Mouse (Mus musculus): ENCODE data around the gene Hebp2. TPM values are rescaled to one million over a fixed set of nuclear protein-coding genes. Genes with fewer than 3 reads are reported as not detected.

Gene Hebp2
- polyA plus RNA-seq, 1 experiment from 2014 or later, result 14.7 TPM

DNA sequence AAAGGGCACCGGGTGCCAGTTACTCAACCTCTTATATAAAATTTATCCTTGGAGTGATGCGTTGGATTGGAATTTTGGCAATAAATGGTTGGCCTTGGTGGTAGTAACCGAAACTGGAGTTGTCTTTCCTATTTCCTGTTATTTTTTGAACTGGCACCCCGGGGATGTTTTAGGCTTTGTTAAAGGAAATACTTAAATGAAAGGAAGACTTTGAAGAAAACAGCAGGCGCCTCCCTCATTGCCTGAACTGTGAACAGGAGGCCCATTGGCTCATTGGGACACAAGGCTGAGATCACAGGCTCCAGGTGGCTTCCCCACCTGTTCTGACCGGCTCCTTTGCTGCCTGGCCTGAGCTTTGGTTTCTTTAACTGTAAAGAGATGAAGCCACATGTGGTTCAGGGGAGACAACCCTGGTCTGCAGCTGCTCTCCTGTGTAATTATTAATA lies 39.4 kb downstream of the Hebp2 start:
- no peak overlapping the region for H3K27ac ChIP-seq (replicated peaks)
- no peaks in the 10 kb centered on the region for H3K9me3 ChIP-seq (replicated peaks)
- WGBS, result 74% methylated on average over 6 of the region's 6 CpGs
- no peak for DNase-seq (ENCODE audit: low spot score)
- peaks cover 11% of the 10 kb centered on the region for H3K4me1 ChIP-seq
- H3K4me3 ChIP-seq, result no peak overlapping the region
- H3K36me3 ChIP-seq, result peaks cover 24% of the 10 kb centered on the region
- no peaks in the 10 kb centered on the region for H3K27me3 ChIP-seq (ENCODE audit: low read depth, poor library complexity, severe bottlenecking)

DNA sequence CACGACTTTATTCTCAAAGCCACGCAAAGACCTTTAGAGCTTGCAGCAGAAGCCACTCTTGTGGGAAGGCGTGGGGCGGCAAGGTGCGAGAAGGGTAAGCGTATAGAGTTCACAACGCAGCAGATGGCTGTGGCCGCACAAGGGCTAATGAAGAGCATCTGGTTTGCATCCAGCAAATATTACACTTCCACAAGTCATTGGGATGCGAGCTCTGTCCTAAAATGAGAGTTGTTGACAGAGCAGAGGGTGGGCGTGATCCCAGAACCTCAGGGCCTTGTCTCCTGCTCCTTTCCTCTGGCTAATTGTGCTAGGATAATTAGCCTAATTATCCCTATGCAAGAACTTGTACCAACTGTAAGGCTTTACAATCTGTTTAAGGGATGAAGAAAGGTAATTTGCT lies 40.2 kb downstream of the Hebp2 start:
- no peak for DNase-seq (ENCODE audit: low spot score)
- no peak overlapping the region for H3K27ac ChIP-seq (replicated peaks)
- no peak overlapping the region for H3K4me3 ChIP-seq
- no peaks in the 10 kb centered on the region for H3K27me3 ChIP-seq (ENCODE audit: low read depth, poor library complexity, severe bottlenecking)
- H3K9me3 ChIP-seq (replicated peaks), result no peaks in the 10 kb centered on the region
- peaks cover 31% of the 10 kb centered on the region for H3K36me3 ChIP-seq
- WGBS, result 81% methylated on average over 10 of the region's 10 CpGs
- H3K4me1 ChIP-seq, result peaks cover 11% of the 10 kb centered on the region

GRCm38 (mm10) chr10:18501997-18502396 lies 43.9 kb downstream of the Hebp2 start:
- WGBS, result 70% methylated on average over 3 of the region's 3 CpGs
- Histone ChIP-seq H3K36me3 (peaks cover 60% of the 10 kb centered on the region), H3K9me3 (replicated peaks) (no peaks in the 10 kb centered on the region), H3K4me3 (no peak overlapping the region), H3K27ac (replicated peaks) (no peak overlapping the region), H3K27me3 (ENCODE audit: low read depth, poor library complexity, severe bottlenecking) (no peaks in the 10 kb centered on the region), H3K4me1 (peaks cover 8% of the 10 kb centered on the region)
- DNase-seq (ENCODE audit: low spot score), result no peak

GRCm38 (mm10) chr10:18497066-18497465 lies 48.8 kb downstream of the Hebp2 start:
- no peak overlapping the region for H3K27ac ChIP-seq (replicated peaks)

DNA sequence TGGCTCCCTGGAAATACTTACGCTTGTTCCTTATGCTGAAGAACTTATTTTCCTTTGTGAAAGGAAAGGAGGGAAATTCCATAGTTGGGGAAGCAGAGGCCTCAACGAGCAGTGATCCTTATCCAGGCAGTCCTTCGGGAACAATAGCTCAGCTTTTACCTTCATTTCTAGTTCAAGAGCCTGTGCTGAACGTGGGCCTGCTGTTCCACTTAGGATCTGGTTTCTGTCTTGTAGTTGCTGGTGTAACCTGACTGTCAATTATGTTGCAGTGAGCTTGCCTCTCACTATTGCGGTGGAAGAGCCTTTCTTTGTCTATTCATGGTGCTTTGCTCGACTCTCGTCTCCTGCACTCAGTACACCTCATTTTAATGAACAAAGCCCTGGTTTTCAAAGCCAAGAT lies 51.6 kb downstream of the Hebp2 start:
- 71% methylated on average over 7 of the region's 7 CpGs for WGBS
- no peaks in the 10 kb centered on the region for H3K4me1 ChIP-seq
- no peaks in the 10 kb centered on the region for H3K27me3 ChIP-seq (ENCODE audit: low read depth, poor library complexity, severe bottlenecking)
- H3K36me3 ChIP-seq, result peaks cover 15% of the 10 kb centered on the region
- H3K9me3 ChIP-seq (replicated peaks), result no peaks in the 10 kb centered on the region
- no peak overlapping the region for H3K4me3 ChIP-seq
- DNase-seq (ENCODE audit: low spot score), result no peak
- no peak overlapping the region for H3K27ac ChIP-seq (replicated peaks)

More at GRCm38 (mm10) chr10:18497066-18497465, 48.8 kb downstream of the Hebp2 start:
- no peak for DNase-seq (ENCODE audit: low spot score)
- 86% methylated on average over 7 of the region's 7 CpGs for WGBS
- Histone ChIP-seq H3K4me1 (no peaks in the 10 kb centered on the region), H3K36me3 (peaks cover 43% of the 10 kb centered on the region), H3K27me3 (ENCODE audit: low read depth, poor library complexity, severe bottlenecking) (no peaks in the 10 kb centered on the region), H3K4me3 (no peak overlapping the region), H3K9me3 (replicated peaks) (no peaks in the 10 kb centered on the region)

DNA sequence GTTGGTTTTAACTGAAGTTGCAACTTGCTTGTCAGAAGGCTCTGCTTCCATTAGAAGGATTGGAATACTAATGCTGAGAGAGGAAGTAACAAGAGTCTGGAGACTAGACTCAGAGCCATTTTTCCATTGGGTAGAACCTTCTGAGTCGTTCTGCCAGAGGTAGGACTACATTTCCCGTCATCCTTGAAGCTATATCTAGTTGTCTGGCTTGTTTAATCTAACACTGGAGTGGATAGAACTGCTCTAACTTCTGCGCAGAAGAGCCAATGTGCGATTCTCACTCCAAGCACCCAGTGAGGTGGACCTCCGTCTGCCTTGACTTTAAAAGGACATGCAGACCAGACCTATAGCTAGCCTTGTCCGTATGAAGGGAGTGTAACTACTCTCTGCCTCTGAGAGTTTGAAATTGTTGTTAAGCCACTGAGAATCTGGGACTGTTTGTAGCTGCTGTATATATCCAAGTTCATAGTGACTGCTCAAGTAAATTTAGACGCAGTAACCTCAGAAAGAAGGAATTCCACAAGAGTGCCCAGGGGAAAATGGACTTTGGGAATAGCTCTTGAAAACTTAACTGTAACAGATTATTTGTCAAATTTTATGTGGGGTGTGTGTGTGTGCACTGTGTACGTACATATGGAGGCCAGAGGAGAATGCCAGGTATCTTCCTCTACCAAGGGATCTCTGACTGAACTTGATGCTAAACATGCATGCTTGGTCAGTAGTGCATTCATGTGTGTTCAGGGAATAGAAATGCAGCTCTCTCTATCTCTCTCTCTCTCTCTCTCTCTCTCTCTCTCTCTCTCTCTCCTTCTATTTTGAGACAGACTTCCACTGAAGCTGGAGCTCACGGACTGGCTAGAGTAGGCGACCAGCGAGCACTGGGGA lies 52.6 kb downstream of the Hebp2 start:
- no peaks in the 10 kb centered on the region for H3K27me3 ChIP-seq (ENCODE audit: low read depth, poor library complexity, severe bottlenecking)
- DNase-seq (ENCODE audit: low spot score), result no peak
- no peak overlapping the region for H3K4me3 ChIP-seq
- H3K4me1 ChIP-seq, result no peaks in the 10 kb centered on the region
- 90% methylated on average over 11 of the region's 11 CpGs for WGBS
- H3K36me3 ChIP-seq, result peaks cover 5% of the 10 kb centered on the region
- H3K27ac ChIP-seq (replicated peaks), result no peak overlapping the region
- H3K9me3 ChIP-seq (replicated peaks), result no peaks in the 10 kb centered on the region

GRCm38 (mm10) chr10:18491952-18492351 lies 53.9 kb downstream of the Hebp2 start:
- H3K9me3 ChIP-seq (replicated peaks), result no peaks in the 10 kb centered on the region
- H3K36me3 ChIP-seq, result no peaks in the 10 kb centered on the region
- WGBS, result 78% methylated on average over 4 of the region's 4 CpGs
- H3K27ac ChIP-seq (replicated peaks), result no peak overlapping the region
- no peaks in the 10 kb centered on the region for H3K4me1 ChIP-seq
- no peak for DNase-seq (ENCODE audit: low spot score)
- no peak overlapping the region for H3K4me3 ChIP-seq
- H3K27me3 ChIP-seq (ENCODE audit: low read depth, poor library complexity, severe bottlenecking), result no peaks in the 10 kb centered on the region

DNA sequence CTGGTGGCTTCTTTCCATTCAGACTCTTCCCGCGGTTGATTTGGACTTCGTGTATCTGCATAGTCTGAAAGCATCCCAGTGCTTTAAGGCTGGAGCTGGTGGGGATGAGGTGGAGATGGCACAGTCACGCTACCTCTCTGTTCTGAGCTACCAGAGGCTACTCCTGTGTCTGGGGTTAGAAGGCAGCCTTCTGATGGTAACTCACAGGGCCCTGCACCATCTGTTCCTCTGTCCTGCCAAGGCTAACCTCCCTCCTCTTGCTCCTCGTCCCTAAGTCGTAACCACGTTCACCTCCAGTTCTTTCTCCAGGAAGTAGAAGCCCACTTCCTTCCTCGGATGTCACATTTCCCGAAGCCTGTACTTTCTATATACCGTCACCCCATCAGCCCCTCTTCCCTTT lies 55.9 kb downstream of the Hebp2 start:
- Histone ChIP-seq H3K27me3 (ENCODE audit: low read depth, poor library complexity, severe bottlenecking) (no peaks in the 10 kb centered on the region), H3K4me1 (no peaks in the 10 kb centered on the region), H3K27ac (replicated peaks) (no peak overlapping the region), H3K4me3 (no peak overlapping the region), H3K9me3 (replicated peaks) (no peaks in the 10 kb centered on the region), H3K36me3 (no peaks in the 10 kb centered on the region)
- DNase-seq (ENCODE audit: low spot score), result no peak
- WGBS, result 94% methylated on average over 10 of the region's 10 CpGs

Other genes with a start within 250 kb of the Hebp2 start
- 10.5 and 11.5 TPM in 2 replicates for gene Nhsl1, start 227.1 kb downstream of the Hebp2 start, polyA plus RNA-seq (2016; fragmentation: Nextera tagmentation; extraction: Ambion mirVana)
- gene Arfgef3, start 197.9 kb upstream of the Hebp2 start, polyA plus RNA-seq (2016; fragmentation: Nextera tagmentation; extraction: Ambion mirVana), result 0.49 and 0.88 TPM in 2 replicates
- gene Gm4922, start 240.7 kb upstream of the Hebp2 start, polyA plus RNA-seq (2016; fragmentation: Nextera tagmentation; extraction: Ambion mirVana), result not detected in 2 replicates